Mouse (Mus musculus) adipocyte (in vitro differentiated cells): ENCODE data around the gene Tcf20.
A peak's percentile ranks its signal among the peaks of the same experiment; 100 is the strongest.

Experiments
- DNase-seq: peaks from one replicate; pipeline ENCODE4 v3.0.0-alpha.2; 2016; ENCODE audit warnings: low spot score

Tcf20 gene

DNA sequence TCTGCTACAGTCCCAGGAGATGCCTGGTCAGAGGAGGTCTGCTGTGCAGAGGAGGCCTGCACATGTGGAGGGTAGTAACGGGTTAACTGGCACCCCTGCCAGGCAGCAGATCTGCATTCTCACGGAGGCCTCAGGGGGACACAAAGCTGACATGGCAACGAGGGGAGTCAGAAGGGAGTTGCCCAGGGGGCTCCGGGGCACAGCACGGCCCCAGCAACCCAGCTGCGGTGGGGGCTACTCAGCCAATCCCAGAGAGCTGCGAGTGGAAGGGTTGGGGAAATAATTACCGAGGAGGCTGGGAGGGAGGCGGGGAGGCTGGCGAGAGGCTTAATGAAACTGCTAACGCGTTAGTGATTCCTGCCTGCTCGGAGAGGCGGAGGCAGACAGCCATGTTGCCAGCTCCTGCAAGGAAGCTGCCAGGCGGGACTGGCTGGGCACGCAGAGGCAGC, 29.4 kb downstream of the Tcf20 start:
- no peak for DNase-seq

DNA sequence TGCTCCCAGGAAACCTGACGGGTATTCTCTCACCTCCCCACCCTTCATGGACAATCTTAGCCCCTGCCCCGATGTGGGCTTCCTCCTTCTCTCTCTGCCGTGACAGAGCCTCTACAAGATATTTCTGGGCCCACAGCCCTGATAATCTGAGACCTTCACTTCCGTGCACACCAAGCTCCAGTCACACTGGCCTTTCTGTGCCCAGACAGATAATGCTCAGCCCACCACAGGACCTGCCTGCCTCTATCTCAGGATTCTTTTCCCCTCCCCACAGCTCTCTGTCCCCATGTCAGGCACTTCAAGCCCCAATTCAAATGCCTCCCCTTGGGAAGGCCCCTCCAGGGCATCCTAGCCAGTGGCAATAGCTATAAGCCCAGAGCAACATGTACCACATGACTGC, 31.0 kb downstream of the Tcf20 start:
- no peak for DNase-seq

DNA sequence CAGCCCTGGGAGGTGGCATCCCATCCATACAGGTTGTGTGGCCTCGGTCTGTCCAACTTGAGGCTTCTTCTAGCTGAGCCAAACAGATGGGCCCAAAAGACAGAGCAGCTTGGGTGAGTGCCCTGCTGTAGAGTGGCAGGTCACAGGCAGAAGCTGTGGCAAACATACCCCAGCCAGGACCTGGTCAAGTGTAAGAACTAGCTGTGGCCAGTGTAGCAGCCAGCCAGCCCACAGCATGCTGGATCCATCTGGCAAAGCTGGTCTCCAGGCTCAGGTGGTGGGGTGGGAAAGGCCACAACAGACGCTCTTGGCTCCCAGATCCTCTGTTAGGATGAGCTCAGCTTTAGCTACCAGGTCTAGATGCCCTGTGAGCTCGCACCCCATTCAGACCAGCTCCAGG, 31.4 kb downstream of the Tcf20 start:
- DNase-seq = no peak

DNA sequence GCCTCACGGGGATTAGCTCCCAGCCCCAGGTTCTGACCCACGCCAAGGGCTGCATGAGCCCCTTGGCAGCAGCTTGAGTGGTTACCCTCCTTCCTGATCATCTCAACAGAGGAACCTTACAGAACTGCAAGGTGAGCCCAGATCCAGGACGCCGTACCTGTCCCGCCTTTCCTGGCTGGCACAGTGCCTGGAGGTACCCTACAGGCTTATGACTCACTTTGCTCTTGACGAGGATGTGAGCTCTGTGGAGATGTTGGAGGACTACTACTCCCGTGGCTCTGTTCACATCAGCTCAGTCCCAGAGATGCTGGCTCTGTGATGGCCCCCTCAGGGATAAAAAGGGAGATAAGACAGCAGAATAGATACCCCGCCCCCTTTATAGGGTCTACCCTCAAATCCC, 32.4 kb downstream of the Tcf20 start:
- DNase-seq = no peak

DNA sequence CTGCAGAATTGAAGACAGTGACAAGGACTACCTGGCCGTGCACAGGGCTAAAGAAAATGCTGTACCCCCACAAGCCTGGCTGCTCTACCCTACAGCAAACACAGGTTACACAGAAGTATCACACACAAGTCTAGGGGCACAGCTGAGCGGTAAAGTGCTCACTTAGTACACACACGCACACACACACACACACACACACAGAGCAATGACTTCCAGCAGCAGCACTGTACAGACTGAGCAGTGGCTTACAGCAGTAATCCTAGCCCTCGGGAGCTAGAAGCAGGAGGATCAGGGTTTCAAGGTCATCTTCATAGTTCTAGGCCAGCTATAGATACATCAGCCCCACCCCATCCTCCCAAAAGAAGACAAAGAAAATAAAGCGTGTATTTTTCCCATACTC, 33.6 kb downstream of the Tcf20 start:
- no peak for DNase-seq

DNA sequence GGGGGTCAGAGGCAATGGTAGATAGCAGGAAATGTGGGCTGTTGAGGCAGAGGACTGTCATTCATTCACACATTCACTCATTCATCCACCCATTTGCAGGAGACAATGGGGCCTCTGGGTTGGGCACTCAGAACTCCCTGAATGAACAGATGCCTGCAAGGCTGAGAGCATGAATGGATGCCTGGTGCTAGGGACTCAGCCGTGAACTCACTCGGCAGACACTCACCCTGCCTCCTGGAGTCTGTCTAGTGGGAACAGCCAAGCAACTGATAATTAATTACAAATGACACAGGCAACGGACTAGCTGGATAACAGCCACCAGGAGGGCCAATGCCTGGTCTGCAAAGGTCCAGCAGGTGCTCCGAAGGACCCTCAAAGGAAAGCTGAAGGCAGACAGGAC, 34.6 kb downstream of the Tcf20 start:
- DNase-seq = no peak

DNA sequence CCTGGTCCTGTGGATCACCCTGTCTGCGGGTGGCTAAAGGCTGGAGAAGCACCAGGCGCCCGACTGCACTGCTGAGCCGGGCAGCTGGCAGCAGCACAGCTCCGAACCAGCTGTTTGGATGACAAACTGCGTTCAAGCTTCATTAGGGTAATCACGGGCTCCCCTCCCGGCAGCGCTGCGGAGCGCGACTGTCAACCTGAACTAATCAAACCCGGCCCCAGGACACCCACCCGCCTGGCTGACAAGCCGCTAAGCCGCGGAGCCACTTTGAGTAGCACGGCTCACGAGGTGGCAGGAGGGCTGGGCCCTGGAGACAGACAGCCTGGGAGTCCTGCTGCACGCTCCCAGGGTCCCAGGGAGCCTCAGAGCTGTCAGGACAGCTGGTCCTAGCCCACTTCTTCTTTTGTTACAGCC, 35.4 kb downstream of the Tcf20 start:
- no peak for DNase-seq

DNA sequence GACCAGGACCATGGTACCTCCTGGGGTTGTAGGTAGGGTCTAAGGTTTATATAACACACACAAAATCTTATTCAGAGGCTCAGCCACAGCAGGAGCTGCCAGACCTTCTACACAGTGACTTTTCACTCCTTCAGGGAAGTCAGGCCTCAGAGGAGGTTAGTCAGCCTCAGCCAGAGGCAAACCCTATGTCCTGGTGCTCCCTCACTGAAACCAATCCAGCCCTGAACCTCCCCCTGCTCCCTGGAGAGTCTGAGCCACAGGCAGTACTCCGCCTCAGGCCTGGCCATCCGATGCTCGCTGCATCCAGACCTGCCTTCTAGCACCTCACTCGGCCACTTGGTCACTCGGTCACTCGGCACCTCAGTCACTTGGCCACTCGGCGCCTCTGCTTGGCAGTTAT, 37.4 kb downstream of the Tcf20 start:
- DNase-seq = peak; percentile 69

DNA sequence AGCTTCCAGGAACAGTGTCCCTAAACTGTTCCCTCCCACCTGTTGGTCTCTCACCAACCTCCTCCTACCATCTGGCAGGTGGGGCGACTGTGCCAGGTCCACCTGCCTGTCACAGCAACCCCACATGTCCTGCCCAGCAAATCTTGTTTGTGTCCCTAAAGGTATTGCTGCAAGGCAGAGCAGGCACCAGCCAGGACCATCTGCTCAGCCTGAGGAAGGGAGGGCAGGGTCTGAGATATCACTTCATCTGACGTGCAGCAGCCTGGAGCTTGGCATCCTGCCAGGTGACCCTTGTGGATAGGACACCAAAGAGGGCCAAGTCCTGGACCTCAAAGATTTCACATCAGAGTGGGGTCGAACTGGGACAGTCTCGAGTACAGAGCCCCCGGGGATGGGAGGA, 40.2 kb downstream of the Tcf20 start:
- no peak for DNase-seq

DNA sequence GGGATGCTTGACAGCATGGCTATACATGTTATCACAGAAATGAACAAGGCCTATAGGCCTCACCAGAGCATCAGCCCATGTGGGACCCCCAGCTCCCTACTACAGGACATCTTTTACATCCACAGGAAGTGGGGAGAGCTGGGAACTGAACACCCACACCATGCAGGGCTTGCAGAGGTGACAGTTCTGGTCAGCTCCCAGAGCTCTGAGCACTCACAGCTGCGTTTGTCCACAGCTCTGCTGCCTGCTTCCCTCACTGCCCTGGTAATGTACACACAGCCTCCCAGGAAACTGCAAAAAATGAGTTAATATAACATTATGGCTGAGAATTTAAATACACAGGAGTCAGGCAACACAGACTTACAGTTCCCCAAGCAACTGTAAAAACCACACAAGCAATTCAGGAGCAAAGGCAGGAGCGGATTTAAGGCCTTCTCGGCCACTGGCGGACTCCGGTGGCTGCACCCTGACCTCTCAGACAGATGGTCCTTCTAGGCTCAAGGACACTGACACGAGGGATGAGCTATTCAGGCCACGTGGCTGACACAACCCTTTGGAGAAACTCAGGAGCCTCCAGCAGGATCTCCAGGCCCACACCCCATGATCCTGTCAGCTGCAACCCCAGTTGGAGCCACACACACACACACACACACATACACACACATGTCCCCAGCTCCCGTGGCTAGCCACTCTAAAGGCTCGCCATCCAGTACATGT, 43.0 kb downstream of the Tcf20 start:
- no peak for DNase-seq

DNA sequence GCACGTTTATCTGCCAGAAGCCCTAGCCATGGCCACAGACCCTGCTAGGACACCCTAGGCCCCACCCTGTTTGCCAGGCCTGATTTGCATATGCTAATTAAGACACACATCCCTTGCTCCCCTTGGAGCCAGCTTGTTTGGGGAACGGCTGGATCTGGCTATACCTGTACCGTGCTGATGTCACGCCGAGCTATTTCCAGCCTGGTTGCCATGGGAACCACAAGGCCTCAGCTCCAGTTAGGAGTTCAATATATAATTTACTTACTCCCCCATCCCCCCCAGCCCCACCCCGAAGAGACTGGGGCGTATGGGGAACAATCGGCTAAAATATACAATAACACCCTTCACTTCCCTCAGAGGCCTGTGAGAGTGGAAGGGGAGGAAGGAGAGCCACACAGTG, 45.9 kb downstream of the Tcf20 start:
- DNase-seq = no peak

DNA sequence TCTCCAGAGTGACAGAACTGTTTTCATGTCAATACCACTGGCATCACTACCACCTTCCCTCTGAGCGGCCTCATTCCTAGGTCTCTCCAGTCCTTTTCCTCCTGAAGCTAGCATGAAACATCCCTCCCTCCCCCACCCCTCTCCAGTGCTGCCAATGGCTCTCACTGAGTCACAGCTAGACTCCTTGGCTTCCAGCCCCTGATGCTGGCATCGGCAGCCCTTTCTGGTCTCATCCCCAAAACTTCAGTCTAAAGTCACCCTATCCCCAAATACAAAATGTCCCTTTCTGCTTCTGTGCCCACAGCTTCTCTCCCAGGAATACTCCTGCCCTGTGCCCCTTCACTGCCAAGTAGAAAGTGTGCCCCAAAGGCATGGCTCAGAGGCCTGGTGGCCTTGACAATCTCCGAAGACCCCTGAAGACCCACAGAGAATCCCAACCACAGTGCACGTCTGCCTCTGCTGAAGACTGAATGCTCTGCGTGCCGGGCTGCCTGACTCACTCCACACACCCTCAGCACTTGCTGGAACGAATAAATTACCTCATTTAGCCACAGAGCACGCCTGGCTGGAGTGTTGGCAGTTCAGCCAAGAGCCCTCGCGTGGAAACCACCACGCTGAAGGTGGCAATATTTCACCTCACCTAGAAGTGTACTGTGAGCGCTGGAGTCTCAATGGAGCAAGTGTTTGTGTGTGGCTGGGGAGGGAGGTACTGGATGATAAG, 47.0 kb downstream of the Tcf20 start:
- peak; percentile 51 for DNase-seq

DNA sequence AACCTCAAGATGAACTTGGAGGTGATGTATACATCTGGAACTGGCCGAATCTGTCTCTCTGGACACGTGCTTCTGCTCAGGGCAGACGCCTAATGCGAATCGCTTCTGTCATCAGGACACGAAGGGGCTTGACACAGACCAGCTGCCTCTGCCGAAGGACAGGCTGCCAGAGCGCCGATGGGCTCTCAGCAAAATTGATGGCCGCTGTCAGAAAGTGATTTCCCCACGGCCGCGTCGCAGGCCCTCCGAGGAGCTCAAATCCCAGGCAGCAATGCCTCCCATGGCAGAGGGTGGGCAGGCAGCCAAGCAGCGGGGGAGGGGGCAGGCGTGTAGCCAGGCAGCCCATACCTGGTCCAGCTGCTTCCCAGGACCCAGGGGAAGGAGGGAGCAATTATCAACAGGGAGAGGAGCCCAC, 49.5 kb downstream of the Tcf20 start:
- DNase-seq = no peak

DNA sequence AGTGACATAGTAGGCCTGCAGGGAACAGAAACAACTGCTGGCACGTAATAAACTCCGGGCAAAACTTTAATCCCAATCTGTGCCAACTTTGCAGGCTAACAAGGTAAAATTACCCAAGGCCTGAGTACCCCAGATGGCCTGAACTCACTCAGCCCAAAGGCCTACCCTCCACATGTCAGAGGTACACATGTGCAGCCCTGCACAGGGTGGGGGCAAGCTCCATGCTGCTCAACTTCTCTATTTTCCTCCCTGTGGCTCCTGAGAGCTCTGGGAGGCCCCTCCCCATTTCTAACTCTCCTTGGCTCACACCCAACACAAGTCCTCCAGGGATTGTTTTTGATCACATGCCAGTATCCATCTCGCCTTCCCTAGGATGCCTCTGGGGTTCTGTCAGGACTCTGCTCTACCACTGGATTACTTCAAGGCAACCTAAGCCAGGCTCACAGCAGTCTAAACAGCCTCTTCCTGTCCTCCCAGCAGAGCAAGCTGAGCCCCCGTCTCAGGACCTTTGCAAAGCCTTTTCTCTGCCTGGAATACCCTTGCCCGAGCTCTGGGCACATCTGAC, 50.2 kb downstream of the Tcf20 start:
- peak; percentile 53 for DNase-seq

DNA sequence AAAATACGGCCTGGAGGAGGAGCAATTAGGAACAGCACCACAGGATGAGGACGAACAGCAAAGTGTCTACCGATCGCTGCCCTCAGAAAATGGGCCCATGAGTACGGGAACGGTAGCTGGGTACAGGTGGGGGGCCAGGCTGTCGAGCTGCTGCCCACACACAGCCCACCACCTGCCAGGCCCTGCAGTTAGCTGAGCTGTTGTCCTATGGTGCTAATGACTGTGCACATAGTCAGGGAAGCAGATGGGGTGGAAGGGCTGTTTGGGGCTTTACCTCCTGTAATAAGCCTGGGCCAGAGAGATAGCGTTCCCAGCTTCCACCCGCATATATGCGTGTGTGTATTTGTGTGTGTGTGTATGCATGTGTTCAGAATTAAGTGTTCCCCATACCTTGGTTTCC, 52.7 kb downstream of the Tcf20 start:
- DNase-seq = no peak

DNA sequence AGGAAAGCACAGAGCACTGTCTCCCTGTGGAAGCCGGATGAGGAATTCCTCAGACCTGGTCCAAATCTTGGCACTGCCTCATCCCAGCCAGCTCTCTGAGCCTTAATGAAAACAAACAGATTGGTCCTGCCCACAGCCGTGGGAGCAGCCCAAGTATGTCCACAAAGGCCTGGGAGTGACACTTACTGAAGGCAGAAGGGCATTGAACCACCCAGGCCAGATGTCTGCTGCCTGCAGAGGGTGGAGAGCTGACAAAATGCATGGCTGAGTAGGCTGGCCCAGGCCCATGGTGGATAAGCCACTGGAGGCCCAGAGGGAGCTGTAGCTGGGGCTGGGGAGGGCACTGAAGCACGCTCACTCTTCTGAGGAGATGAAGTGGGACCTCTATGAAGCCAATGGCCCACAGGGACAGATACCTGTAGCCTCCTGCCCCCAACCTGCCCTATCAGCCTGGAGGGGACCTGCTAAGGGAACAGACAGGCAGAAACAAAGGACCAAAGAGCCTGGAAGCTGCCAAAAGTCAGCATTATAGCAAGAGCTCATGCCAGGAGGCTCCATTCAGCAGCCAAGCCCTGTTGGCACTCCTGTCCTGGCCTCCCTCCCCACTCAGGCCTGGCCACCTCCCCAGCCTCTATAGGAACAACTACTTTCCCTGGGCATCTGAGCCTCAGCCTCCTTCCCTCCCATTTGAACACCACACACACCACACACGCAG, 54.6 kb downstream of the Tcf20 start:
- peak; percentile 81 for DNase-seq

DNA sequence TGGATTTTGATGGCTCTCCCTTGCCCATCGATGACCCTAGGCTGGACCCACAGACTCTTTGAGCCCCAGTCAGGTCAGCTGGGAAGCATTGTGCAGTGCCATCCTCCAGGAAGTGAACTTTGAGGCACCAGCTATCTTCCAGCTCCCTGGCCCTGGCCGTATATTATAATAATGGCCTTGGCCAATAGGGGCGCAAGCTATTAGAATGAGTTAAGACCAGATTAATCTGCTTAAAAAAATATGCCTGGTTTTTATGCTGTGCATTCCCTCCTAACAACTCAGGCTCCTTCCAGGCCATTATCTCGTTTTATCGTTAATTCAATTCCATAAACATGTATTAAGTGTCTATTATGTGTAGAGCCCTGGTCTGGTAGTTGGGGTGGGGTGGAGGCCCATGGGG, 56.2 kb downstream of the Tcf20 start:
- no peak for DNase-seq

DNA sequence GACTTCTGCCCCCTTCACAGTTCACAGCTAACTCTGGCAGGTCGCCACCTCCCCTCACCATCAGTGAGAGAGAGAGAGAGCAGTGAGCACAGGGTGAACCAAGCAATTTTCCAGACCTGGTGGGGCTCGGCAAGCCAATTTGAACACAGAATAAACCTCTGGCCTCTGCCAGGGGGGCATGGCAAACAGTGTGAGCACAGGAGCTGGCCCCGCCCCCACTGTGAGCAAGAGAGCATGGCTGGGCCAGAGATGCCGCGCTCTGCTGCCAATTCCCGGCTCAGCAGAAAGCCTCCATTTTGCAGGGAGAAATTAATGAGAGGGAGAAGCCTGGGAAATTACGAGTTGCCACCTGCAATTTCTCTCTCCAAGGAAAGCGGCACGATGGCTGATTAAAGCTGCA, 58.1 kb downstream of the Tcf20 start:
- DNase-seq = no peak

DNA sequence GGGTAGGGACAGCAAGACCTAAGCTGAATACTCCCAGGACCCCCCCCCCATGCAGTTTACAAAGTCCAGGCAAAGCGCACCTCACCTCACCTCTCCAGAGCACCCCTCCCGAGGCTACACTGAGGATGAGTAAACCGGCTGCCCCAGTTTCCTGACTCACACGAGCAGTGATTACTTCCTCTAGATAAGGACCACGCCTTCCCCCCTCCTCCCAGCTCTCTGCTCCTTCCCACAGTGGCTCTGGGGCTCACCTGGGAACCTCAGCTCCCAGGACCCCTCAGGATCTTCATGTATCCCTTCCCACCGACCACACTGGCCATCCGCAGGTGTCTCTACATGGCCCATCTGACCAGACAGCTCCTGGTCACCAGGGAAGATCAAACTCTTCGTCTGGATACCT, 58.8 kb downstream of the Tcf20 start:
- DNase-seq = no peak

DNA sequence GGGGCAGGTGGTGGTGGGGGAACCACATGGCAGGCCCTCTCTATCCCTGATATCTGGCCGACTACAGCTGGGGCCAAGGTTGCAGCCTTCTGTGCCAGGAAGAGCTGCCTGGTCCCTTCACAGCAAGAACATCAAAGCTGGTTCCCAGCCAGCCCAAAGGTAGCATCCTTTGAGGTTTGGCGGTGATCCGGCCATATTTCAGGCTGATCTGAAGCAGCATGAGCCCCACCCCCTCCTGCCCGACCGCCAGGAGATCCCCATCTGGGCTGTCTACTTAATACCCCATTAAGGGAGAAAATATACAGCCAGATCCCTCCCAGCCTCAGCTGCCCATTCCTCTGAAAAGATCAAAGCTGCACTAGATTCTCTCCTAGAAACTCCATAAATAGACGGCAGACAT, 59.6 kb downstream of the Tcf20 start:
- DNase-seq = no peak

DNA sequence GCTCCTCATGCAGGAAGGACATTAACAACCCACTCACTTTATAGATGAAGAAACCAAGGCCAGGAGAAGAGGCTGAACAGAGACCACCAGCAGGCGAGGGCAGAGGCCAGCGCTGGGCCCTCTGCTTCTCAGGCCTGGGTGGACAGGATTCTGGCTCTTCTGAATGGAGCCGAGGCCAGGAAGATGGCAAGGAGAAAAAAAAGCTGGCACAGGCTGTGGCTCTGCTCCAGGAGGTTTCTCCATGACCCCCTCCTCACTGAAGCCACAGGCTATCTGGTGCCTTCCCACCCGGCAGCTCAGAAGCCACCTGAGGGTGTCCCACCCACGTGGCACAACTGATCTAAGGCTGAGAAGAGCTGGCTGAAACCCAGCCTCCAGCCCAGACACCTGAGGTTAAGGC, 60.6 kb downstream of the Tcf20 start:
- DNase-seq = no peak

DNA sequence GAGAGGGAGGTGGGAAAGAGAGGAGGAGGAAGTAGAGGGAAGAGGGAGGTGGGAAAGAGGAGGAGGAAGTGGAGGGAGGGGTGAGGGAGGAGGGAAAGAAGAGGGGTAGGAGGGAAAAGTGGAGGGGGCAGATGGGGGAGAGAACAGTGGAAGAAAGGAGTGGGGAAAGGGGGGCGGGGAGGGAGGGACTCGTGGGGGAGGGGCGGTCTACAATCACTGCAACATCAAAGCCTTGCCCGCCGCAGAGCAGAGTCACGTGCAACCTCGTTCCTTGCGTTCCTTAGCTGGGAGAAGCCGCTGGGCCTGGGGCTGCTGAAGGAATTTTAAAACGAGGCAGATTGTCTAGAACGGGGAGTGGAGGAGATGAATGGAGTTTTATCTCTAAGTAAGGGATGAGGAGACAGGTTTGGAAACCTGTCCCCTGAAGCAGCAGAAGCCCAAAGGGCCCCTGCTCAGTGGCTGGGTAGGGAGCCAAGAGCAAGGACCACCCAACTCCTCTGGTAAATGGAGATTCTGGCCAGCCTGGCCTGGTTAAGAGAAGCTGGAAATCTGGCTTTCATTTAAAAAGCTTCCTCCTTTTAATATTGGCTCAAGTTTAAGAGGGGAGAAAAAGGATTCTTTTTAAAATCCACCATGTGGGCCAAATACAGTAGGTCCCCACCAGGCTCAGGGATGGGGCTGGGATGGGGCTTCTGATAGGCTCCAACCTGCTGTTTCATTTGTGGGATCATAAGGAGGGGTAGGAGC, 62.8 kb downstream of the Tcf20 start:
- DNase-seq = no peak
